Mouse (Mus musculus): ENCODE data around the gene Ccl6. TPM values are rescaled to one million over a fixed set of nuclear protein-coding genes. Genes with fewer than 3 reads are reported as not detected.
A peak's percentile ranks its signal among the peaks of the same experiment; 100 is the strongest.
"Not testable (repeated sequence)": the region's sequence is repeated elsewhere in the genome, so short reads cannot be mapped to it uniquely, and the experiment has no call there.

The Ccl6 gene
- total RNA-seq, 2 experiments from 2014 or later = 3.3 to 3.4 TPM

- no peak for DNase-seq
These were observed 32.5 kb downstream of the Ccl6 start for GRCm38 (mm10) chr11:83560405-83560804.

GRCm38 (mm10) chr11:83557074-83557473 is 35.8 kb downstream of the Ccl6 start:
- DNase-seq = no peak

GRCm38 (mm10) chr11:83556085-83556781 is 36.7 kb downstream of the Ccl6 start:
- DNase-seq = peak; percentile 23

- no peak for DNase-seq
These were observed 41.2 kb downstream of the Ccl6 start for GRCm38 (mm10) chr11:83551668-83552067.

- not testable (repeated sequence) for DNase-seq
These were observed 41.9 kb downstream of the Ccl6 start for GRCm38 (mm10) chr11:83551037-83551436.

- no peak for DNase-seq
These were observed 42.7 kb downstream of the Ccl6 start for GRCm38 (mm10) chr11:83550186-83550632.

GRCm38 (mm10) chr11:83544214-83544613 is 48.7 kb downstream of the Ccl6 start:
- DNase-seq = no peak

GRCm38 (mm10) chr11:83541415-83541814 is 51.5 kb downstream of the Ccl6 start:
- DNase-seq = no peak

- no peak for DNase-seq
These were observed 52.0 kb downstream of the Ccl6 start for GRCm38 (mm10) chr11:83540931-83541330.

- no peak for DNase-seq
These were observed 54.1 kb downstream of the Ccl6 start for GRCm38 (mm10) chr11:83538705-83539314.

Other genes starting within 250 kb of the Ccl6 start
- gene Rasl10b, start 183.9 kb downstream of the Ccl6 start, total RNA-seq (2021) = under 1 TPM; 0.75 to 0.81 TPM
- not detected for gene Gas2l2, start 163.6 kb downstream of the Ccl6 start, total RNA-seq (2021)
- gene 1700020L24Rik, start 155.4 kb downstream of the Ccl6 start, total RNA-seq (2021) = under 1 TPM in 1 of 2 experiments, not detected in 1; 0.29 TPM
- gene Mmp28, start 130.0 kb downstream of the Ccl6 start, total RNA-seq (2021) = 1 to 10 TPM; 3.7 to 4.6 TPM
- 10 to 100 TPM; 21.1 to 29.7 TPM for gene Taf15, start 120.0 kb downstream of the Ccl6 start, total RNA-seq (2021)
- not detected for gene Heatr9, start 70.9 kb downstream of the Ccl6 start, total RNA-seq (2021)
- not detected for gene Ccl5, start 62.6 kb downstream of the Ccl6 start, total RNA-seq (2021)
- gene Ccl9, start 14.5 kb downstream of the Ccl6 start, total RNA-seq (2021) = 1 to 10 TPM; 2.9 to 4.3 TPM
- not detected for gene Rpl9-ps1, start 52.5 kb upstream of the Ccl6 start, total RNA-seq (2021)
- not detected for gene Ccl3, start 56.3 kb upstream of the Ccl6 start, total RNA-seq (2021)
- not detected for gene Ccl4, start 69.5 kb upstream of the Ccl6 start, total RNA-seq (2021)
- 1 to 10 TPM; 1.5 to 1.7 TPM for gene Wfdc17, start 110.9 kb upstream of the Ccl6 start, total RNA-seq (2021)
- gene Wfdc18, start 115.9 kb upstream of the Ccl6 start, total RNA-seq (2021) = not detected
- not detected for gene Wfdc21, start 153.9 kb upstream of the Ccl6 start, total RNA-seq (2021)
- 1 to 10 TPM; 8.1 to 10.0 TPM for gene Heatr6, start 160.6 kb upstream of the Ccl6 start, total RNA-seq (2021)

Measured in gastrocnemius, postnatal 10 days (tissue).